In genomic region chr1:138044196-138044945, GRCm38 (mm10) we compare ENCODE assay signal across 9 mouse cellular contexts.
A peak's percentile ranks its signal among the peaks of the same experiment; 100 is the strongest.
DNase-seq lines count a peak whose midpoint lies in the region; ATAC-seq and TF ChIP-seq lines count a peak whose summit lies in the region.
"Had no signal": no experiment of that assay in that cellular context is flagged by ENCODE, and none has a peak within 500 bp of the region (broad histone marks: within the 10 kb centered on the region; RNA-seq: fewer than 3 reads in every experiment).

No protein-coding gene starts in this region.

- H3K27ac ChIP-seq in ES-E14 (ENCODE audit: insufficient read depth, low read depth, low read length, poor library complexity, severe bottlenecking) = no peak overlapping the region
- H3K27ac ChIP-seq in forebrain, embryonic 16.5 days (ENCODE audit: low read length) = no peak overlapping the region
- no peak overlapping the region for H3K27ac ChIP-seq in lung, embryonic 14.5 days (ENCODE audit: low read depth)
- H3K27ac ChIP-seq in thymus, adult 2 months (ENCODE audit: control insufficient read depth, insufficient read depth, low read length) = no peak overlapping the region
- H3K27ac ChIP-seq: liver, embryonic 15.5 days had no signal

- no peaks in the 10 kb centered on the region for H3K4me1 ChIP-seq in ES-E14 (ENCODE audit: control insufficient read depth in 2 of 2, insufficient read depth in 2 of 2, low read length in 2 of 2, poor library complexity in 1 of 2)
- peaks cover 5% of the 10 kb centered on the region; the same call in 1 of the 2 replicates for H3K4me1 ChIP-seq in forebrain, embryonic 16.5 days (replicated peaks; ENCODE audit: control insufficient read depth, insufficient read depth, low read length)
- H3K4me1 ChIP-seq in lung, embryonic 14.5 days (ENCODE audit: insufficient read depth) = no peaks in the 10 kb centered on the region; the same call in 1 of the 2 replicates
- peaks cover 7% of the 10 kb centered on the region for H3K4me1 ChIP-seq in thymus, adult 2 months (replicated peaks; ENCODE audit: control insufficient read depth, insufficient read depth, low read length)
- H3K4me1 ChIP-seq: liver, embryonic 15.5 days had no signal

- no peaks in the 10 kb centered on the region for H3K36me3 ChIP-seq in ES-E14 (ENCODE audit: control insufficient read depth, insufficient read depth, low read length, poor library complexity, severe bottlenecking)
- no peaks in the 10 kb centered on the region for H3K36me3 ChIP-seq in forebrain, embryonic 16.5 days (ENCODE audit: control insufficient read depth, insufficient read depth)
- H3K36me3 ChIP-seq in lung, embryonic 14.5 days (ENCODE audit: insufficient read depth) = no peaks in the 10 kb centered on the region
- H3K36me3 ChIP-seq in thymus, adult 2 months (ENCODE audit: control insufficient read depth, insufficient read depth, low read length) = no peaks in the 10 kb centered on the region
- H3K36me3 ChIP-seq: liver, embryonic 15.5 days had no signal

- H3K4me2 ChIP-seq in forebrain, embryonic 16.5 days (ENCODE audit: low read length) = peak overlapping the region; percentile 6; the same call in 1 of the 2 replicates
- H3K4me2 ChIP-seq in lung, embryonic 14.5 days = no peak overlapping the region
- H3K4me2 ChIP-seq: liver, embryonic 15.5 days had no signal

- 36% methylated on average over 10 of the region's 10 CpGs for WGBS in forebrain, embryonic 16.5 days
- WGBS in large intestine, adult 2 months = 34% methylated on average over 10 of the region's 10 CpGs
- WGBS in lung, embryonic 14.5 days = 29% methylated on average over 10 of the region's 10 CpGs
- WGBS in thymus, adult 2 months = 38% methylated on average over 10 of the region's 10 CpGs

- ATAC-seq in forebrain, embryonic 16.5 days = peak; percentile 88
- ATAC-seq in lung, embryonic 14.5 days (ENCODE audit: insufficient read depth) = peak; percentile 78

- no peak for TF ChIP-seq POLR2A in thymus, adult 2 months (IDR thresholded peaks at IDR 0.05; ENCODE audit: control insufficient read depth, extremely low read depth, insufficient read depth, low read length, poor library complexity)

- H3K4me3 ChIP-seq in ES-E14 (ENCODE audit: insufficient read depth in 1 of 2, low read depth in 1 of 2, low read length in 2 of 2, poor library complexity in 1 of 2, severe bottlenecking in 1 of 2) = no peak overlapping the region
- no peak overlapping the region for H3K4me3 ChIP-seq in forebrain, embryonic 16.5 days (replicated peaks; ENCODE audit: low read length)
- H3K4me3 ChIP-seq in lung, embryonic 14.5 days (ENCODE audit: low read depth, low read length) = no peak overlapping the region
- no peak overlapping the region for H3K4me3 ChIP-seq in thymus, adult 2 months (ENCODE audit: control insufficient read depth, insufficient read depth, low read length)
- H3K4me3 ChIP-seq: liver, embryonic 15.5 days had no signal

- peak; percentile 54 for DNase-seq in ES-E14 (ENCODE audit: low read depth, low spot score)
- DNase-seq in c-Kit-positive CD71-positive TER-119-positive erythroid progenitor cells, embryonic 14.5 days (ENCODE audit: low spot score) = peak; percentile 72
- DNase-seq in heart, postnatal 36 days = peak; percentile 75 to 79
- DNase-seq in large intestine, adult 2 months (ENCODE audit: low read depth, low spot score) = peak; percentile 75
- peak; percentile 98 for DNase-seq in lung, embryonic 14.5 days
- DNase-seq in ovary, adult 18-20 months (ENCODE audit: low spot score) = peak; percentile 30
- DNase-seq in thymus, adult 2 months = peak; percentile 85

- H3K27me3 ChIP-seq in forebrain, embryonic 16.5 days (replicated peaks; ENCODE audit: control insufficient read depth, insufficient read depth, low read length) = no peaks in the 10 kb centered on the region
- no peaks in the 10 kb centered on the region for H3K27me3 ChIP-seq in lung, embryonic 14.5 days (ENCODE audit: insufficient read depth, low read length)
- no peaks in the 10 kb centered on the region for H3K27me3 ChIP-seq in thymus, adult 2 months (ENCODE audit: control insufficient read depth, insufficient read depth, low read length)
- H3K27me3 ChIP-seq: liver, embryonic 15.5 days had no signal

- H3K9ac ChIP-seq in ES-E14 (ENCODE audit: insufficient read depth, low read depth, low read length, poor library complexity, severe bottlenecking) = no peak overlapping the region
- H3K9ac ChIP-seq in forebrain, embryonic 16.5 days (replicated peaks; ENCODE audit: low read depth, low read length) = 0 out of 2 replicates have a peak overlapping the region, but pooled peaks have one; percentile 24
- H3K9ac ChIP-seq in lung, embryonic 14.5 days = no peak overlapping the region
- H3K9ac ChIP-seq: liver, embryonic 15.5 days had no signal

- no peaks in the 10 kb centered on the region for H3K9me3 ChIP-seq in ES-E14 (ENCODE audit: control insufficient read depth, insufficient read depth, low read depth, low read length)
- no peaks in the 10 kb centered on the region for H3K9me3 ChIP-seq in forebrain, embryonic 16.5 days (ENCODE audit: control insufficient read depth, low read length)
- H3K9me3 ChIP-seq in lung, embryonic 14.5 days (ENCODE audit: low read depth, low read length) = no peaks in the 10 kb centered on the region
- H3K9me3 ChIP-seq: liver, embryonic 15.5 days had no signal

- peak; percentile 82 for TF ChIP-seq CTCF in lung, embryonic 14.5 days (IDR thresholded peaks at IDR 0.05; ENCODE audit: low read depth)
- TF ChIP-seq CTCF in thymus, adult 2 months (IDR thresholded peaks at IDR 0.05; ENCODE audit: borderline replicate concordance, control insufficient read depth, extremely low read depth, insufficient read depth, low read length, poor library complexity) = no peak

- in situ Hi-C loops in ES-E14 (cut with MboI; ENCODE audit: low sequenced_read_pairs in 2 of 2, unreplicated experiment in 2 of 2) = loop anchor here in 1 of 2 experiments (25.0 kb wide), 1 partner anchor 807 kb away; no protein-coding TSS in a partner anchor

- intact Hi-C loops in heart, postnatal 36 days (cut with DNase I) = loop anchor here (1.0 to 10.0 kb wide), 5 partner anchors 102 to 1490 kb away; no protein-coding TSS in a partner anchor

TF ChIP-seq in ES-E14, 5 proteins besides CTCF, POLR2A, EP300 and RAD21:
- no peak for TF ChIP-seq HCFC1 (IDR thresholded peaks at IDR 0.05; ENCODE audit: borderline replicate concordance, insufficient read depth, low read length)
- no peak for TF ChIP-seq MAFK (IDR thresholded peaks at IDR 0.05; ENCODE audit: insufficient read depth, low read depth, low read length)
- TF ChIP-seq ZC3H11A (IDR thresholded peaks at IDR 0.05; ENCODE audit: borderline replicate concordance, low read depth, low read length) = peak; percentile 49; the same call in 1 of the 2 replicates
- peak; percentile 93 for TF ChIP-seq ZNF384 (IDR thresholded peaks at IDR 0.05; ENCODE audit: low read depth, low read length)
- no peak for TF ChIP-seq CHD2 (IDR thresholded peaks at IDR 0.05; ENCODE audit: low read depth, low read length)

Comparison
In these comparisons a context has a peak if more than half of its experiments do, and no peak if none do; other contexts are left out.
1. DNase-seq: peak in every context shown above with its lines; median percentile 98 in lung, embryonic 14.5 days; 85 in thymus, adult 2 months; 77 in heart, postnatal 36 days; 75 in large intestine, adult 2 months; 72 in c-Kit-positive CD71-positive TER-119-positive erythroid progenitor cells, embryonic 14.5 days; 54 in ES-E14; 30 in ovary, adult 18-20 months.